Mouse (Mus musculus) liver, adult 2 months (tissue): ENCODE measurements around the gene Zp3.

Experiments
- CTCF ChIP-seq: fragments of 200-500 bp; IDR thresholded peaks from 2 replicates; pipeline ENCODE4 v1.5.1; 2011; ENCODE audit warnings: low read depth, low read length, control low read depth
- POLR2A ChIP-seq: fragments of 200-500 bp; IDR thresholded peaks from 2 replicates; pipeline ENCODE4 v1.6.1; 2011; ENCODE audit warnings: low read length, control low read depth; ENCODE audit not compliant: insufficient read depth; ENCODE audit errors: extremely low read depth

- TF ChIP-seq CTCF (no peak), POLR2A (no peak)
Observed at GRCm38 (mm10) chr5:135975893-135976668, 3.8 kb upstream of the Zp3 start.
